Mouse (Mus musculus) ES-Bruce4 (cell line): ENCODE measurements around the gene 4930415O20Rik.

Source experiments
- CTCF ChIP-seq: IDR thresholded peaks from one replicate; pipeline ENCODE4 v1.8.1; 2011; ENCODE audit warnings: low read depth, low read length
- POLR2A ChIP-seq: IDR thresholded peaks from one replicate; pipeline ENCODE4 v1.8.1; 2011; ENCODE audit warnings: low read length; ENCODE audit not compliant: insufficient read depth

GRCm38 (mm10) chr15:98601832-98602190, 31.0 kb downstream of the 4930415O20Rik start:
- TF ChIP-seq POLR2A = no peak
- no peak for TF ChIP-seq CTCF
